Mouse (Mus musculus): ENCODE measurements at regions not wholly inside any gene's neighbourhood (a gene's known extent, or its start where the extent isn't known, plus 50 kb on each side); places are given as distances from the start of the nearest gene placed in this dataset.

DNA sequence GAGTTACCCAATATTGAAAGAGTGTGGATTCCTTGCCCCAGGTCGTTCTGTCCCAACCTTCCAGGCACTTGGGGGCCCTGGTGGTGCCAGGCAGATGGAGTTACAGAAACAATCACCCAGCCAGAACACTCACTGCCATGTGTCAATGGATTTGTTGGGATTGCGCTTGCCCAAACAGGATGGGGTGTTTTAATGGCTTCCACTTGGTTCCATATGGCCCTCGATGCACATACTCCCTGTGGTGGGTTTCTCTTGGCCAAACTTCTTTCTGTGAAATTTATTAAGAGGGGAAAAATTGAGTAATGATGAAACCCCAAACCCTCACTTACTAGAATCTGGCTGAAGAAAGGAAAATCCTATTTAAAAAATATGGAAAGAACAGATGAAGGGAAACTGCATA, 146.8 kb downstream of the Spata18 start:
- DNase-seq, result no peak

- no peak for DNase-seq
These were observed 152.3 kb downstream of the Spata18 start for GRCm38 (mm10) chr5:73803431-73803830.

GRCm38 (mm10) chr5:73804556-73805230, 153.5 kb downstream of the Spata18 start:
- DNase-seq, result no peak

DNA sequence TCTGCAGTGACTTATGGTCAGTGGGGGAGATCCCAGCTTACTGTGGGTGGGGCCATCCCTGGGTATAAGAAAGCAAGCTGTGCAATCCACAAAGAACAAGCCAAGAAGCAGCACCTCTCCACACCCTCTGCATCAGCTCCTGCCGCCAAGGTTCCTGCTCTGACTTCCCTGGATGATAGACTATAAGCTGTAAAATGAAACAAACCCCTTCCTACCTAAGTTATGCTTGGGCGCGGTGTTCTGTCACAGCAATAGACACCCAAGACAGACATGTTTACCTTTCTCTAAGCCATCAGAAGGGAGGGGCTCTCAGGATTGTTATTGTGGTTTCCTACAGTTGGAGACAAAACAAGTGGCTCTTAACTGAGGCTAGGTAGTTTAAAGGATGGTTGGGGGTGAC, 159.5 kb downstream of the Spata18 start:
- DNase-seq, result no peak

GRCm38 (mm10) chr5:73811094-73811521, 159.9 kb downstream of the Spata18 start:
- no peak for DNase-seq

- DNase-seq, result no peak
These were observed 164.6 kb downstream of the Spata18 start for GRCm38 (mm10) chr5:73815752-73816151.

- DNase-seq, result no peak
These were observed 166.0 kb downstream of the Spata18 start for GRCm38 (mm10) chr5:73817180-73817579.

DNA sequence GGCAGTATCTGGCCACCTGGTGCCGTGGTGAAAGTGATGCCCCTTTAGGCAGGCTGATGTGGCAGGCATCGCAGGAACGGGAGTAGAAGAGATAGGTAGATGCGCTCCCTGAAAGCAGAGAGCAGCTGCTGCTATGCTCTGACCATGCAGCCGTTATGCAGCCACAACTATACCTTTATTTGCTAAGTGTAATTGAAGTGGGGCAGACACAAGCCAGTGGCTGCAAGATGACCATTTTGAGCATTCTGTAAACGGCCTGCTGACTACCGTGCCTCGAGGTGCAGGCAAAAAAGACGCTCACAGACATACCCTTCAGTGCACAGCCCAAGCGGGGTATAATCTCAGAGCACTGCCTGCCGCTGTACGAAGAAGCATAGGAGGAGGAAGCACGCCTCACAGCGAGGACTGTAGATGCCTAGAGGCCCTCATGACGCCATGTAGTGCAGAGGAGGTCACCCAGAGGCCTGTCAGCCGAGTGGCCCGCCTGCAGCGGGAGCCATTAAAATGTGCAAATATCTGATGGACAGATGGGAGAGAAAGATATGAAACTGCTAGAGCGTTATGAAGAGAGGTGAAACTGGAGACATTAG, 170.9 kb downstream of the Spata18 start:
- no peak for DNase-seq

DNA sequence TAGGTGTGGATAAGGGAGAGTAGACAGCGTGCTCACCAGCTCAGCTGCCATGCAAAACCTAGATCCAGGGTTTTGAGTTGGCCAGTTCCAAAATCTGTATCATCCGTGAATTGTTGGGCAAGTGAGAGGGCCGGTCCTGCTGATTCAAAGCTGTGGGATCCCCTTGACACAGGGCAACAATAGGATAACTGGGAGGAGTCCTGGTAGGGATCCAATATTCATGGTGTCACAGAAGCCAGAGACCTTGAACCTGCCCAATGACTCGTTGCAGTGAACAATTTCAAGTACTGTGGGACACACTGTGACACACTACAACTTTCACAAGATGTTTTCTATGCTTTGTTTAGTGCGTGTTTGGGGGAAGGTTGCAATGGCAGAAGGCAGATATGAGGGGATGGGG, 172.2 kb downstream of the Spata18 start:
- no peak for DNase-seq

DNA sequence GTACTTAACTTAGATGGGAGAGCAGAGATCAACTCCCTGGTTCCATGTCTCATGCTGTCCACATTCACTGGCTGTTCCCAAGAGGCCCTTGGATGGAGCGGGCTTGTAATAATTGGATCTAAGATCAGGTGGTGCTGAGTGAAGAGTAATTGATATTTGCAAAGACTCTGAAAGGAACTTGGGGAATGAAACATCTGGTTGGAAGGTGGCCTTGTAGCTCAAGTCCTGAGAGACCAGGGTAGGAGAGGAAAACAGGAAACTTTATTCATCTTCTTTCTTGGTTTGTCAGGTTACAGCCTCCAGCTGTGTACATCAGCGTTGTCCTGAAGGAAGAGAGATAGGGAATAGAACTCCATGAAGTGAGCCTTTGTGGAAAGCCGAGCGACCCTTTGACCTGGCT, 175.8 kb downstream of the Spata18 start:
- DNase-seq, result no peak

DNA sequence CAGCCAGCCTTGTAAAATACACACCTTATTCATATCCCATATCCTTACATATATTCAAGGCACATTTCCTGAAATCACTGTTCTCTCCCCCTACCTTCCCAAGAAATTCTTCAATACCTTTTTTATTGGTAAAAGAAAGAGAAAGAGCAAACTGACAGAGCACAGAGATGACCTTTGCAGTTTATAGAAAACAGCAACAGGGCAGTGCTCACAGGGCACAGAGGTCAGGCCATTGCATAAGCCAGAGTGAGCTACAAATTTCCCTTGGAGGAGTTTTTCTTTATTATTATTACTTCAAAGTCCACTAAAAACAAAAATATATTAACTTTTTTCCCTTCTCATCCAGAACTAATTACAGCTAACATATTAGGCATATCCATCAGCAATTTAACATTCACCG, 182.5 kb downstream of the Spata18 start:
- DNase-seq, result no peak

GRCm38 (mm10) chr5:73843776-73844175, 192.6 kb downstream of the Spata18 start:
- DNase-seq, result no peak

DNA sequence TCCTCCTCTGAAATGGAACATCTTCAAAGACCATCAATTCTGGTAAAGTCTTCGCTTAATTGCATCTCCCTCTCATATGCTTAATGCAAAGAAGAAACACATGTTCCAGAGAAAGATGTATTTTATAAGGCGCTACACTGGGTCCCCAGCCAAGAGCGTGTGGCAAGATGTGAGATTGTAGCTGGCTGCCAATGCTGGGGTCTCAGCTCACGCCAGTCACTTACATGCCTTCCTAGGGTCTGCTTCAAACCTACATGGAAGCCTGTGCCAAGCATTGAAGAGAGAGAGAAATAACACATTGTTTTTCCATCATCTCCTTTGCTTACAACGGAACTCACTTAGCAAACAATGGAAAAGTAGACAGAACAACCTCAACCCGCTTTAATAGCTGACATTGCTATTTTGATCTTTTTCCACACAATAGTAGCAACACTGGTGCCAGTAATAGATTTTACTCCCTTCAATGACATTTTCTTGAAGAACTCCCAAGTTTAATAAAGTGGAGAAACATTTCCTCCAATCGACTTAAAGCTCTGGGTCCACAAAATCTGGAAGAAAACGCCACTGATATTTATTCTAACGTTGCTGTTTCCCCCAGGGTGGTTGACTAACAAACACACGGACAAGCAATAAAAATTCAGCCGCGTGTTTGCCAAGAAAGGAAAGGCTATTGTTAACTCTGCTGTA, 195.1 kb downstream of the Spata18 start:
- DNase-seq, result no peak

DNA sequence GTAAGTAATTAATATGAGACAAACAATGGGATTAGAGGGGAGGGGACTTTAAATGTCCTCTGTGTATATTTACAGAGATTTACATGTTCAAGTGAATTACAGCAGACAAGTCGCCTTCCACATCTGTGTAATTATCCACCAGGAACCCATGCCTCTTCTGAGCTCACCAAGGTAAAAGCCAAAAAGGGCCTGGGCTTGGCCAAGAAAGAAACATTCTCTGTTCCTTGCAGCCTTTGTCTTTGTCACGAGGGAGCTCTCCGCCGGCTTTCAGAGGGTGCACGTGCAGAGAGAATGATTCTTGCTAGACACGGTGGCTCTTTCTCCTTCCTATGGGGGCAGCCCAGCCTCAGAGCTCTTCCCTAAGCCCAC, 195.6 kb downstream of the Spata18 start:
- peak; percentile 25 for DNase-seq

- DNase-seq, result no peak
These were observed 200.3 kb downstream of the Spata18 start for GRCm38 (mm10) chr5:73851501-73851900.

DNA sequence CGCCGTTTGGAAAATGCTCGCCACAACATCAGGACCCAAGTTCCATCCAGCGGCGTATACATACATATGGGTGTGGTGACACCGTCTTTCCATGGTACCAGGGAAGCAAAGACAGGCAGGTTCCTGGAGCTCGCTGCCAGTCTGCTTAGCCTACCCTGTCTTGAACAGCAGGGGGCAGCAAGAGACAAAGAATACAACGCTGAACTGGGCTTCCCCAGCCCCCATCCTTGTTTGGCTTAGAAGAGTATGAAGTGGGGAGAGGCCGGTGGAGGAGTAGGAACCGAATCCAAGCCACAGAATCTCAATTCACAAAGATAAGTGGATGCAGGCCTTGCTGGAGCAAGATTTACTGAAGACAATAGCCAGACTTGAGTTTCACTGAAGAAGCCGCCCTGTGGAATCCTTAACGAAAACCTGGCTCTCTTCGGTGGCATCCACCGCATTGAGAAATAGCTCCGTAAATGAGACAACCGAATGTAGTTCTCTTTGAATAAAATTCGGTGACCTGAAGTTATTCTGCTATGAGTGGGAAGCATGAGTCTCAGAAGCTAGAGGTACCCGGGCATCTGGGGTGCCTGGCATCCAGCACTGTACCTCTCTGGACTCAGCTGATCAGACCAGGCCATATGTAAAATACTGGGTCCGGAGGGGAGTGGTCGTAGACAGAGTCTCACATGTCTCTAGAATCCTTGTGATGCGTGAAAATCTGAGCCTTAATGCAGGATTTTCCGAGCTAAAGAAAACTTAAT, 203.0 kb downstream of the Spata18 start:
- peak; percentile 85 for DNase-seq

DNA sequence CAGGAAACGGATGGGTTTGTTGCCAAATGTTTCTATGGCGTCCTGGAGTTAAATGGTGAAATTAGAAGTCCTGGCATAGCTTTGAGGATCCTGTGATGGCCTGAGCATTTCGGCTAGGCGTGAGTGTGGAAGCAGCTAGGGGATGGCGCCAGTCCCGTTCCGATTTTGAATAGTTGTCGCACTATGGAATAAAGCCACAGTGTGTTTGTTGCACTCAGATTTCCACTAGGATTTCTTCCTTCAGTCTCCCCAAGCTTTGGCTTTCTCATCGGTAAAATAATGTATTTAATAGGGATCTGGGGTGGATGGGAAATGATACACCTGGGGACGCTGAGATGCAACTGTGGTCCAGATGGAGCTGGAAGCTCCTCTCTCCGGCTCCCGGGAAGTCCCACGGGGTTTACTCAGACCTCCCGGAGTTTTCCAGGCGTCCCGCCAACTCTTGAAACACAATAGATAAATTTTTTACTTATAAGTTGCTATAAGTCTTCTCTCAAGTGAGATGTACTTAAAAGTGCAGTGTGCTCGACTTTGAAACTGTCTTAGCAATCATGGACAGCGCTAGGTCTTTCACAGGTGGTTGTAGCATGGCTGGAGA, 203.7 kb downstream of the Spata18 start:
- peak; percentile 78 for DNase-seq

DNA sequence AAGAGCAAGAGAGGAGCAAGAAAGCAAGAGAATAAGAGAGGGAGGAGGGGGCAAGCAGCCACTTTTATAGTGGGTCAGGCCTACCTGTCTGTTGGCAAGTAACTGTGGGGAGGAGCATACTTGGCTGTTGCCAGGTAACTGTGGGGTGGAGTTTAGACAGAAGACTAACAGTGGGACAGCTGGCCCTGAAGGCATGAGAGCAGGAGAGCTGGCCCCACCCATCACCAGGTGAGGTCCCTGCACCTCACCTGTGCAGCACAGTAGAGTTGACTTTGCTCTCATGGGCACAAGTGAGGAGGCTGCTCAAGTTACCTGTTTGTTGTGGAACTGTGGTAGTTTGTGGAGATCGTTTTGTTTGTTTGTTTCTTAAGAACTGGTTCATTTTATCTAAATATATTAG, 208.1 kb downstream of the Spata18 start:
- no peak for DNase-seq

GRCm38 (mm10) chr5:73864138-73864761, 204.0 kb downstream of the Usp46 start:
- peak; percentile 76 for DNase-seq

DNA sequence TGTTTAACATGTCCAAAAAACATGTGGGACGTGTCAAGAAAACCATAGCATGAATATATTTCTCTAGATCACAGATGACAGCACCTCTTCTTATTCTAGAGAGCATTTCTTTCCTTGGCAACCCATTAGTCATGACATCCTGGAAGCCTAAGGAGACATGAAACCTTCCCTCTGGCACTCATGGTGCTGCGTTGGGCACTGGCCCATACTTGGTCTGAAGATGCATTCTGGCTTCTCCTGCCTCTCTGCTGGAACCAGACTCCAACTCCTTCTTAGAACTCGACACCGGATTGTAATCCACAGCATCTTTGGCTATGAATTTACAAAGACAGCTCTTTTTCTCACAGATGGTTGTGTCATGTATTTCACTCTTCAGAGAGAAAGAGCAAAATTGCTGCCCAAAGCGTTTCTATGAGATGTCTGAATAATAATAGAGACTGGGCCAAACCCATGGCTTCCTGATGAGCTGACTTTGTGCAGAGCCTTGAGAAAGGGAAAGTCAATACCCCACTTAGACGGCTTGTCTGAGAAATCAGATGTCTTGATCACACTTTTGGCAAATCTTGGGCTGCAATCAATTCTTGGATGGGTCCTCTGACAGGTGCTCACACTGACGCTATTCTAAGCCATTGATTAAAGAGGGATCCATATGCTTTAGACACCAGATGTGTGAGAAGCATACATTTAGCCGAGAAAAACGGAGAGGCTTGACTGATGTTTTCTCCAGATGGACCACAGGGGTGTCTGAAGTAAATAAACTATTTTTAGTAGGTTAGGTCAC, 195.4 kb downstream of the Usp46 start:
- no peak for DNase-seq

DNA sequence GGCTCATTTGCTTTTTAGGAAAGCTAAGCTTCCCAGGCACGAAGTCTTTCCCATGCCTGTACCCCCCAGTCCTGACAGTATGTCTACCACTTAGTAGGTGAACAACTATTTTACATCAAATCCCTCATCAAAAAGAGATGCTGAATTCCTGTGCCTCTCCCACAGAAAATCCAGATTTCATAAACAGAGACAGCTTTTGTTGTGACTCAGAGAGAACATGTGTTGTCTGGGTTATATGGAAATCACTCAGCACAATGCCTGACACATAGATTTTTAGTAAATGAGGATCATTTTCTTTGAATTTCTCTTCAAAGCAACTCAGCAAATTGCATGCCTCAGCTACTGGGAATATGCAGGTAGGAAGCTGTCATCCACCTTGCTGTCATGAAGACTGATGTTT, 193.5 kb downstream of the Usp46 start:
- DNase-seq, result no peak

DNA sequence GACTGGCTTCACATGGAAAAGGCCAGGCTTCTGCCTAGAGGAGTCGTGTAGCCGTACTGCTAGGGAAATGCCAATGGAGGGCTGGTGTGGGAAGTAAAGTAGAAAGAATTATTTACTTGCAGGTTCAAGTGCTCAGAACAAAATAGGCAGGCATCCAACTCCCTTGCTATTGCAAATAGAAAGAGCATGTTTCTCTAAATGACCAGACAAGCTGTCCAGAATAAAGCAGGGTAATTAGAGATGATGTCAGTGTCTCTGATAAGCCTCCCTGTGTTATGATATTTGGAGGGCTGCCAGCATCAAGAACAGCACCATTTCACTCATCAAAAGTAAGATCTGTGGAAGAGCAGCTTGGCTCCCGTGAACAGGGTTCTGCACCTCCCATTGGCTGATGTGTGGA, 192.4 kb downstream of the Usp46 start:
- no peak for DNase-seq
